9 mouse cellular contexts compared by ENCODE assay signal in genomic region chr9:97013153-97013552, GRCm38 (mm10). TPM values are rescaled to one million over a fixed set of nuclear protein-coding genes. Genes with fewer than 3 reads are reported as not detected.
A peak's percentile ranks its signal among the peaks of the same experiment; 100 is the strongest.
DNase-seq lines count a peak whose midpoint lies in the region; ATAC-seq lines count a peak whose summit lies in the region.
"Had no signal": no experiment of that assay in that cellular context is flagged by ENCODE, and none has a peak within 500 bp of the region (broad histone marks: within the 10 kb centered on the region; RNA-seq: fewer than 3 reads in every experiment).

No protein-coding gene starts in this region.

- peaks cover 15% of the 10 kb centered on the region for H3K36me3 ChIP-seq in heart, embryonic 10.5 days
- no peaks in the 10 kb centered on the region for H3K36me3 ChIP-seq in hindbrain, embryonic 15.5 days
- H3K36me3 ChIP-seq: lung, embryonic 15.5 days had no signal

- peak overlapping the region; percentile 81 for H3K27ac ChIP-seq in heart, embryonic 10.5 days
- peak overlapping the region; percentile 43 for H3K27ac ChIP-seq in hindbrain, embryonic 15.5 days (replicated peaks)
- H3K27ac ChIP-seq: lung, embryonic 15.5 days had no signal

- peak; percentile 52; the same call in 1 of the 2 replicates for ATAC-seq in hindbrain, embryonic 15.5 days (ENCODE audit: low FRiP score, low read depth)

- DNase-seq in heart, embryonic 10.5 days (ENCODE audit: low spot score), result peak; percentile 77
- DNase-seq in heart, postnatal 25 days (ENCODE audit: low spot score), result no peak
- peak; percentile 72 for DNase-seq in embryo, embryonic 11 days
- DNase-seq in left cerebral cortex, postnatal 10 days (ENCODE audit: extremely low spot score in 1 of 2, low spot score in 2 of 2), result peak; percentile 51 to 60
- DNase-seq in right cerebral cortex, postnatal 14 days, result peak; percentile 53
- no peak for DNase-seq in cerebellum, postnatal 25 days
- no peak for DNase-seq in gastrocnemius, postnatal 4 days (ENCODE audit: low spot score in 2 of 2)

- H3K4me3 ChIP-seq in heart, embryonic 10.5 days, result no peak overlapping the region
- H3K4me3 ChIP-seq in hindbrain, embryonic 15.5 days, result no peak overlapping the region
- H3K4me3 ChIP-seq: lung, embryonic 15.5 days had no signal

- no peak overlapping the region for H3K9ac ChIP-seq in hindbrain, embryonic 15.5 days
- H3K9ac ChIP-seq: lung, embryonic 15.5 days had no signal

- no peaks in the 10 kb centered on the region for H3K27me3 ChIP-seq in heart, embryonic 10.5 days (ENCODE audit: insufficient read depth, poor library complexity, severe bottlenecking)
- no peaks in the 10 kb centered on the region for H3K27me3 ChIP-seq in hindbrain, embryonic 15.5 days

- H3K9me3 ChIP-seq in heart, embryonic 10.5 days, result no peaks in the 10 kb centered on the region
- H3K9me3 ChIP-seq in hindbrain, embryonic 15.5 days, result peaks cover 11% of the 10 kb centered on the region; the same call in 1 of the 2 replicates
- H3K9me3 ChIP-seq: lung, embryonic 15.5 days had no signal

- H3K4me2 ChIP-seq in hindbrain, embryonic 15.5 days, result peak overlapping the region; percentile 12
- H3K4me2 ChIP-seq: lung, embryonic 15.5 days had no signal

- 16% methylated on average over 6 of the region's 6 CpGs for WGBS in heart, embryonic 10.5 days
- 5% methylated on average over 6 of the region's 6 CpGs for WGBS in hindbrain, embryonic 15.5 days

- intact Hi-C loops in heart, postnatal 25 days (cut with DNase I), result no loop called here
- intact Hi-C loops in left cerebral cortex, postnatal 10 days (cut with DNase I), result no loop called here

- H3K4me1 ChIP-seq in heart, embryonic 10.5 days, result peaks cover 57% of the 10 kb centered on the region
- H3K4me1 ChIP-seq in hindbrain, embryonic 15.5 days (replicated peaks), result peaks cover 69% of the 10 kb centered on the region

RNA-seq across cellular contexts. Expression of gene Spsb4, which starts 5.5 kb away (rescaled TPM):
- polyA plus RNA-seq in heart, embryonic 10.5 days (2016; fragmentation: Nextera tagmentation; extraction: Ambion mirVana), result 53.5 and 66.5 TPM in 2 replicates
- 10 to 100 TPM in 1 of 2 experiments, 1 to 10 TPM in 1; 5.6 to 10.5 TPM for total RNA-seq in heart, postnatal 25 days (2021)
- polyA plus RNA-seq in hindbrain, embryonic 15.5 days (2015; fragmentation: Nextera tagmentation; extraction: Ambion mirVana), result 43.3 and 46.3 TPM in 2 replicates
- total RNA-seq in left cerebral cortex, postnatal 10 days (2021), result 10 to 100 TPM in 1 of 2 experiments, 1 to 10 TPM in 1; 8.7 to 11.6 TPM
- total RNA-seq in gastrocnemius, postnatal 4 days (2021), result 10 to 100 TPM; 16.1 to 18.0 TPM

Comparison
In these comparisons a context has a peak if more than half of its experiments do, and no peak if none do; other contexts are left out.
1. DNase-seq: peak in heart, embryonic 10.5 days (single experiment), embryo, embryonic 11 days (single experiment), left cerebral cortex, postnatal 10 days (2 of 2) and right cerebral cortex, postnatal 14 days (single experiment); none in heart, postnatal 25 days (single experiment), cerebellum, postnatal 25 days (0 of 2) and gastrocnemius, postnatal 4 days (0 of 2).